Mouse (Mus musculus) gastrocnemius, adult 8-10 months (tissue): ENCODE measurements around the gene Gm4881. TPM values are rescaled to one million over a fixed set of nuclear protein-coding genes. Genes with fewer than 3 reads are reported as not detected.
"Not testable (repeated sequence)": the region's sequence is repeated elsewhere in the genome, so short reads cannot be mapped to it uniquely, and the experiment has no call there.

Experiments used
- DNase-seq, 2 experiments: peaks; one replicate each; pipeline ENCODE4 v3.0.0; 2022; ENCODE audit warnings: low spot score in 2 of 2
- total RNA-seq, 4 experiments: library from RNA; stranded (reverse); gene quantifications; 2 replicates each; pipeline ENCODE4 v1.2.4; 2022

Gm4881 gene
- total RNA-seq, 4 experiments from 2014 or later, result not detected

DNA sequence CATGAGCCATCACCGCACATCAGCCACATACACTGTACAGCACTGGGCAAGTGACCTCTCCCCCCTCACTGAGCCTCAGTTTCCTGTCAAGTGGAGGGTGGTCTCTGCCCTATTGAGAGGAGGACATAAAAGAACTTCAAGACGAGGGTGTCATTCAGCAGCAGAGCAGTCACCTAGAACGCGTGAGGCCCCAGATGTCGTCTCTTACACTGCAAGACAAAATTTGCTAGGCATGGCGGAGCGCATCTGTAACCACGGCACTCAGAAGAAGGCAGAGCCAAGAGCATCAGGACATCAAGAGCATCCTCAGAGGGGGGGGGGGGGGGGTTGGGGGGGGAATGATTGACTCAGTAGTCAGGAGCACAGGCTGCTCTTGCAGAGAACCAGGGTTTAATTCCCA, 48.0 kb downstream of the Gm4881 start:
- DNase-seq, result no peak

DNA sequence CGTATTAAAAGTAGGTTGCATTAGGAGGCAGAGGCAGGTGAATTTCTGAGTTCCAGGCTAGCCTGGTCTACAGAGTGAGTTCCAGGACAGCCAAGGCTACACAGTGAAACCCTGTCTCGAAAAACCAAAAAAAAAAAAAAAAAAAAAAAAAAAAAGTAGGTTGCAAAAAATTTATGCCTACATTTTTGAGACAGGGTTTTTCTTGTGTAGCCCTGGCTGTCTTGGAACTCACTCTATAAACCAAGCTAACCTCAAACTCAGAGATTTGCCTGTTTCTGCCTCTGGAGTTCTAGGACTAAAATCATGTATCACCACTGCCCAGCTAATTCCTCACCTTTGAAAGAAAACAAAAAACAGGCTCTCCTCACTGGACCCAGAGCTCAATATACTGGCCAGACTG, 48.5 kb downstream of the Gm4881 start:
- DNase-seq, result not testable (repeated sequence)

DNA sequence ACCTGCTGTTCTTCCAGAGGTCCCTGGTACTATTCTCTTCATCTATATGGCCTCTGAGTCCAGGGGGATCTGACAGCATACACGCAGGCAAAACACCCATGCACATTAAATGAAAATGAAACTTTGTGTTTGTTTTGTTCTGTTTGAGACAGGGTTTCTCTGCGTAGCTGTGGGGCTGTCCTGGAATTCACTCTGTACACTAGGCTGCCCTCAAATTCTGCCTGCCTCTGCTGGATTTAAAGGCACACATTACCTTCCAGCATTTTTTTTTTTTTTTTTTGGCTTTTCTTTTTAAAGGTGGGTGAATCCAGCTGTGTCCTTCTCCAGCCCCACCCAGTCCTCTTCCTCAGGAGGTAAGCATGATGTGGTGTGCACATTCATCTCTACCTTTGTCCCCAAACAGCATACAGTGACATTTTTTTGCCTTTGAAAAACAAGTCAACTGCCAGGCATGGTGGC, 52.1 kb downstream of the Gm4881 start:
- no peak for DNase-seq

DNA sequence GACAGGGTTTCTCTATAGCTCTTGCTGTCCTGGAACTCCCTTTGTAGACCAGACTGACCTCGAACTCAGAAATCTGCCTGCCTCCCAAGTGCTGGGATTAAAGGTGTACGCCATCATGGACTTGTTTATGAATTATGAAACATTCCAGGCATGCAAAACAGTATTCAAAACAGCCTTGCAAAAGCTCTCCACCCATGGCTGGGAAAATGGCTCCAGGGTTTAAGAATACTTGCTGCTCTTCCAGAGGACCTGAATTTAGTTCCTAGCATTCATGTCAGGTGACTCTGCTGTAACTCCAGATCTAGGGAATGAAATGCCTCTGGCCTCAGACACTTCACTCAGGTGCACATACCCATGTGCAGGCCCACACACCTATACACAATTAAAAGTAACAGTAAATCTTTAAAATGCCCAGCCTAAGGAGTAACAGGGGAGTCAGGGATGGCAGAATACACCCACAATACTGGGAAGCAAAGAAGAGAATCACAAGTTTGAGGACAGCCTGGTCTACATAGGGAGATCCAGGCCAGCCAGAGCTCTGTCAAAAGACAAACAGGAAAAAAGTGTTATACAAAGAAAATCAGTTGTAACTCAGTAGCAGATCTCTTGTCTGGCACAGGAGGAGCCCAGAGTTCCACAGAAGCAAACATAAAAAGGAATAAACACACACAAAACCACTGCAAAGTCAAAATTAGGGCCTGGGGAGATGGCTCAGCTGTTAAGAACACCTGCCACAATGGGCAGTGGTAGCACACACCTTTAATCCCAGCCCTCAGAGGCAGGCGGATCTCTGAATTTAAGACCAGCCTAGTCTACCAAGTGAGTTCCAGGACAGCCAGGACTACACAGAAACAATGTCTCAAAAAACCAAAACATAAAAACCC, 52.8 kb downstream of the Gm4881 start:
- DNase-seq, result no peak

DNA sequence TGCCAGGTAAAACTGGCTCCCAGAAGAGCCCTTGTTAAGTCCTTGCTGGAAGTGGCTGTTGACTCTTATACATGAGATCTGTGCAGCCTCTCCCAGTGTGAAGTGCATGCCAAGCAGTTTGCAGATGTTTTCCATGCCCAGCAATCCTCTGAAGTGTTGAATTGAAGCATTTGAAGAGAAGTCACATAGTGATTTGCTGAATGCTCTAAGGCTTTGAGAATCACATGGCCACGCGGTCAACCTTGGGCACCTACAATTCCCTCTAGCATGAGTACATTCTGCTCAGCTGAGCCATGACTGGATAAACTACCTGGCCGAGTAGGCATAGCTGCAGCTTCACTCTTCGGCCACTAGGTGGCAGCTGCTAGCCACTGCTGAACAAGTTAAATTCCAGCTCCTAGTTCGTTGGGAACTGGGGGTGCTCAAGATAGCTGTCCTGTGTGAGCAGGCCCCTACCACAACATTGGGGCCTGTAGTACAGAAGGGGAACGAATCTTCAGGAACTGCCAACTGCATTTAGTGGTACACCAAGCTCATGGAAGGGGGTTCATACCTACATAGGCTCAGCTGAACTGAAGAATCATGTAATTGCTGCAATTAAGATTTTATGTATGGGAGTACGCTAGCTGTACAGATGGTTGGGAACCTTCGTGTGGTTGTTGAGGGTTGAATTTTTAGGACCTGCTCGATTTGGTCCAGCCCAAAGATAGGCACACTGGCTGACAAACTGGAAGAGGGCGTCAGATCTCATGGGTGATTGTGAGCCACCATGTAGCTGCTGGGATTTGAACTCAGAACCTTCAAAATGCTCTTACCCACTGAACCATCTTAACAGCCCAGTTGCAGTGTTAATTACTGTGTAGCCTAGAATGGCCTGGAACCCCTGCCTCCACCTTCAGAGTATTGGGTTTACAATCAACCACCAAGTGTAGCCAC, 53.7 kb downstream of the Gm4881 start:
- DNase-seq, result peak in 1 of 2 experiments; percentile 34

DNA sequence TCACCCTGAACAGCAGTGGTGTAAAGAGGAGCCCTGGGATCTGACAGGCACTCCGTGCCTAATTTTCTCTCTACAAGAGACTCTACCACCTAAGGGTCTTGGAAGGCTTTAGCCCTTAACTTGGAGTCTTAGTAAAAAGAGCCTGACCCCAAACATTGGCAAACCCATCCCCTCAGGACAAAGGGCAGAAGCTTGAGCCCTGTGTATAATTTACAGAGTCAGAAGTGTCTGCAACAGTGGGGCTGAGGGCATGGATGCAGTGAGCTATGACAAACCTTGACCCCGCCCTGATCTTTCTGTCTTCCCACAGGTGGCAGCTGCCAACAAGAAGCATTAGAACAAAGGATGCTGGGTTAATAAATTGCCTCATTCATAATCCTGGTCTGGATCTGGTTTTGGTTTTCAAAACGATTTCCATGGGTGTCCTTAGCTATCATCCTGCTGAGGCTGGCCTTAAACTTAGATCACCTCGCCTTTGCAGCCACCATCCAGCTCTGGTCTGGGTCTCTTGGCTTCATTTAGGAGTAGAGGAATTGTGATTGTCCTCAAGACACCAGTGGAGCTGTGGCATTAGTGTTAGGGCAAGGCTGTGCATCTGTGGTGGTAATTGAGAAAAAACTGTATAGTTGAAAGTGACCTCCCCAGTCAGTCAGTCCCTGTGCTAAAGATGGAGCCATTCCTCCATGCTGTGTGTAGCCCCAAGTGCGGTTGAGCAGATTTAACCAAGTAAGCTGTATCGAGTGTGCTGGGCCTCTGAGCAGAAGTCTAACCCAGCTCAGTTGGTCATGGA, 54.7 kb downstream of the Gm4881 start:
- no peak for DNase-seq

DNA sequence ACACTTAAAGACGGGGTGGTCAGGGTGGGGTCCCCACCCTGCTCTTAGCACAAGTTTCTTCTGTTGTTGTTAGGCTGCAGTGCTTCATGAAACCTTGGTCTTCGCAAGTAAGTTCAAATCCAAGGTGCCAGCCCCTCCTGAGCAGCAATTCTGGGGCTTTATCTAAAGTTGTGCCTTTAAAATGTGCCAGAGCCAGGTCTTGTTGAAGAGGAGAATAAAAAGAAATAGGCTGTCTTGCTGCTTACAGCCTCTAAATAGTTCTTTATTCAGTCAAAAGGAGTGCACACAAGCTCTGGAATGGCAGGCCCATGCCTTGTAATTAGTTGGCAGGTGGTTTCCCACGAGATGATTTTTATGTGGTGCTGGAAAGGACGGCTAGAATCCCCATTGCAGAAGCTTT, 57.2 kb downstream of the Gm4881 start:
- DNase-seq, result no peak

DNA sequence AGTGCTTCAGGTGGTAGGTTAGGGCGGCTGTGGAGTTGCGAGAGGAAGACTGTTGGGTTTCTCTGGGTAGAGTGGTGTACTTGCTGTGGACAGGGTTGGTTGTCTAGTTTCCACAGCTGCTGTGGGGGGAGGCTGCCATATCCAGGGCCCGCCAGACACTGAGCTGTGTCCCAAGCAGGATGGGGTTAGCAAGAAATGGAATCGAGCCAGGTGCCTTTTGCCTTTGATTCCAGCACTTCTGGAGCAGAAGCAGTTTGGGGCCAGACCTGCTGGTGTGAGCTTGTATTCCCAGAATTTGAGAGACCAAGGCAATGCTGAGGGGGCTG, 58.0 kb downstream of the Gm4881 start:
- no peak for DNase-seq

DNA sequence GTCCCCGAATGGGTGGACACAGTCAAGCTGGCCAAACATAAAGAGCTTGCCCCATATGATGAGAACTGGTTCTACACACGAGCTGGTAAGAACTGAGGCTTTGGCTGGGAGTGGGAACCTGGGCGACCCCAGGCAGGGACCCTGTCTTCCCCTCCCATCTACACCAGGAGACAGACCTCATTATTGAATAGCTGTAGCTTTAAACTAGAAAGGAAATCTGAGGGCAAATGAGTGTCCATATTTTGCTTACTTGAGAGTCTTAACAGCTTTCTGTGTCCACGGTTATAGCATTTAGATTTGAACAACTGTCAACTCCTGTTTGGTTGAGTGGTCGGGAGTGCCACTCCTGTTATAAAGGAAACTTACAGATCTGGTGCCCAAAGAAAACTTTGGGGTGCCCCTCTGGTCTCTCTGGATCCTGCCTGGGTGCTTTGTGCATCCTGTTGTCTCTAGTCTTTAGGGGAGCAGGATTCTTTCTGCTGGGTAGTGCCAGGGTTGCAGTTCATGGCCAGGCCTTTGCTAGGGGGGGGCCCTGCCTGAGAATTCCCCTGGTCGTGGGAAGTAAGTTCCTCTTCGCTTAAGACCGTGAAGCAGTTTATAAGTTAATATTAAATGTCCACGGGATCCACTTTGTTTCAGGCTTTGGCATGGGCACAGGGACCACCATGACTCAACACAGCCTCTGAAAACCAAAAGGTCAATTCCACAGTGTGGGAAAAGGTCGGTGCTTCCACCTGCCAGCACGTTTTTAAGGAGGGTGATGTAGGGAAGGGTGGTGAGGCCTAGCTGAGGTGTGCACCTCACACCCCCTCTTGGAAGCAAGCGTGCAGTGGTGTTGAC, 58.6 kb downstream of the Gm4881 start:
- no peak for DNase-seq

DNA sequence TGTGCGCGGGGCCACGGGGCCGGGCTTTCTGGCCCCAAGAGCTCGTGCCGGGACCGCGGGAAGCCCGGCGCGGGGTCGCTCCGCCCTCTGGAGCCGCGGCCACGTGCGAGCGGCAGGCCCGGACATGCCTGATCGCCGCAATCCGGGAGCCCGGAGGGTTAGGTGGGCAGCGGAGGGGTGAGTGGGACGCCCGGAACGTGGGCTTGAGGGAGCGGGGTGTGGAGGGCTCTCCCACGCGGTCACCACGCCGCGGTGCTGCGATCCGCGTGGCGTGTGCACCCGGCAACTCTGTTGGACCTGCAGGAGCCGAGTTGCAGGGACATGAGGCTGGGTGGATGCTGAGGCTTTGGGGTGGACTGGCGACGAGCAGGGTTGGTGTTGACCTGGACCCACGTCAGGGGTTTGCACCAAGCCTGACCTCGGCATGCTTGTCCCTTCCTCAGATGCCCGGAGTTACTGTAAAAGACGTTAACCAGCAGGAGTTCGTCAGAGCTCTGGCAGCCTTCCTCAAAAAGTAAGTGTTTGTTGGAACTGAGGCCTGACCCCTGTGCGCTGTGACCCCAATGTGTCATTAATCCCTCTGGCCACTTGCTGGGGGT, 59.5 kb downstream of the Gm4881 start:
- no peak for DNase-seq

DNA sequence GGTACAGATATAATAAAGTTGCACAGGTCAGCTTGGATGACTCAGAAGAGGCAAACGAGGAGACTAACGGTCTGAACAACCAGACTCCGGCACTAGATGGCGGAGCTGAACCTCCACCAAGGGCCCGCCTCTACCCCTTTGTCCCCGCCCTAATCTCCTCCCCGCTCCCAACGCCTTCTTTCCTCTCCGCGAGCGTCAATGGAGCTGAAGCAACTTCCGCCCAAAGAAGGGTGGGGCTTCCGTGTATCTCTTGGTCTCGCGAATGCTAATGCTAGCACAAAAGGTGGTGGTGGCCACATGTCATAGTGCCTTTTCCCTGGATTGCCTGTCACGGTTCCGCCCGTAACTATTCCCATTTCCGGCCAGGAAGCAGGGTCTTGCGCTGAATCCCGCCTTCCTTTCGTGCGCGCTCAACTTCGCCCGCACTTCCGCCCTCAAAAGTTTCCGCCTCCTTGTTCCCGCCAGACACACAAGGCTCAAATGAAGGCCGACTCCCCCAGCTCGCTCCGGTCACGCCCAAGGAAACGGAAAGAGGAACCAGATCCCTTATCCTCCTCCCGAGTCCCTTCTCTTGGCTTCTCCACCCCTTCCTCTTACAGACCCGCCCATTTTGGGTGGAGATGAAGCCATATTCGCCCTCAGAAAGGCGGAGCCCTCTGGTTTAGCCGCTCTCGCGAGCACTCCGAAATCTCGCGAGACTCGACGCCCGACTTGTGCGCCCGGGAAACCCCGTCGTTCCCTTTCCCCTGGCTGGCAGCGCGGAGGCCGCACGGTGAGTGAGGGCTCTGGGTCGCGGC, 60.2 kb downstream of the Gm4881 start, which contains the start of gene Rps19:
Gene Rps19, plus strand, starts transcription at position 476 of the 797 bp plus-strand sequence.
- peak; percentile 98 to 99 for DNase-seq

DNA sequence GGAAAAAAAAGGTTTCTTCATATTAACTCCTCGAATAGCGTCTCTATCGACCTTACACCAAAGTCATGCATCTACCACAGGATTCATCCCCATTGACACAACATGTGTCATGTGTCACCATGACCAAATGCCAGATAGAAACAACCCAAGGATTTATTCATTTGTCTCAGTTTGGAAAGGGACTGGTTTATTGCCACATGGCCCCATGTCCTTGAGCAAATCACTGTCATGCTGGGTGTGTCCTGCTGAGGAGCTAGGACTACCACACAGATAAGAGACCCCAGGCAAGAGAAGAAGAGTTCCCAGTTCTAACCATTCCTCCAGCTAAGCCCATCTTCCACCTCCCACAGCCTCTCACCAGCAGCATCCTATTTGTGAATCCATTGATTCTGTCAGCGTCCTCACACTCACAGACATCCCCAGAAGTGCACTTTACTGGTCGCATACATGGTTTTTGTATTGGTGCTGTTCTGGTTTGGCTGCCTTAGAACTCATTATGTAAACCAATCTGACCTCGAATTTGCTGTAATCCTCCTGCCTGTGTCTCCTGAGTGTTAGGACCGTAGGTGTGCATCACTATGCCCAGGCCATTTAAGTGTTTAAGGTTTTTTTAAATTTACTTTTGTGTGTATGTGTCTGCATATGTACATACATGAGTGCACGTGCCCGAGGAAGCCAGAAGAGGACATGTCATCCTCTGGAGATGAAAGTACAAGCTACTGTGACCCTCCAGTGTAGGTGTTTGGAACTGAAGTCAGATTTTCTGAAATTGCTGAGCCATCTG, 61.7 kb downstream of the Gm4881 start:
- no peak for DNase-seq

DNA sequence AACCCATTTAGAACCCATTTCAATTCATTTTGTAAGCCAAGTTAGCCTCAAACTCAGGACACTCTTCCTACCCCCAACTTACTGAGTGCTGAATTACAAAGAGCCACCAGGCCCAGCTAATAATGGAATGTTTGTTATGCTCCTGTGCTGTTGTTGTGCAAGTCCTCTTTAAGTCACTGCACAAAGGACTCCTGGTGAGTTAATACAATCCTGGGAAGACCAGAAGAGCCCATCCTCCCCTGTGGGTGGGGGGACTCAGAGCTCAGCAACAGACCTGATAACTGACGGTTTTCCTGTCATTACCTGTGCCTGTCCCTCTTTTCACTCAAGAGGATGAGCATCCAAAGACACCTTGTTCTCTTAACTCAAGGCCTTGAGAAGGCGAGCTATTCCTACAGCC, 64.7 kb downstream of the Gm4881 start:
- DNase-seq, result no peak

DNA sequence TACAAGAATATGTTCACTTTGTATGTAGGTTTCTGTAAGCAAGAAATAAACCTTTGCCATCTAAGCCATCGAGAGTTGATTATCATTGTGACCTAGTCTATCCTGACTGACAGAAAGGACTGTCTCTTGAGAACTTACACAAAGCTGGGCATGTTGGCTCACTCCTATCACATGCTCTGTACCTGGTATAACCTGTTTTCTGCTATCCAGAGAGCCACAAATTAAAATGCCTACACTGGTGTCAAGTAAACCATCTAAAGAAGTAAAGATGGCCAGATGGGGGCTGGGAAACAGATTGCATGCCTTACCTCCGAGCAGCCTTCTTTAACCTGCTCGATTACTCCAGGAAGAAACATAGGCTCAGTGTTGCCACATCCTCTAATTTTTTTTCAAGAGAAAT, 66.7 kb downstream of the Gm4881 start:
- no peak for DNase-seq
